Mouse (Mus musculus) lung, adult 2 months (tissue): ENCODE results near the gene Ptch2.

ENCODE experiments used
- CTCF ChIP-seq: fragments of 200-500 bp; IDR thresholded peaks from 2 replicates; pipeline ENCODE4 v1.5.1; 2011; ENCODE audit warnings: mild to moderate bottlenecking, low read length, control low read depth; ENCODE audit not compliant: insufficient read depth
- POLR2A ChIP-seq: fragments of 200-500 bp; IDR thresholded peaks from 2 replicates; pipeline ENCODE4 v1.6.1; 2011; ENCODE audit warnings: low read depth, mild to moderate bottlenecking, control low read depth, low read length, borderline replicate concordance; ENCODE audit errors: extremely low read depth

GRCm38 (mm10) chr4:117131198-117131597 is 35.3 kb downstream of the Ptch2 start:
- TF ChIP-seq CTCF (no peak), POLR2A (no peak)
